In the genomic region with DNA sequence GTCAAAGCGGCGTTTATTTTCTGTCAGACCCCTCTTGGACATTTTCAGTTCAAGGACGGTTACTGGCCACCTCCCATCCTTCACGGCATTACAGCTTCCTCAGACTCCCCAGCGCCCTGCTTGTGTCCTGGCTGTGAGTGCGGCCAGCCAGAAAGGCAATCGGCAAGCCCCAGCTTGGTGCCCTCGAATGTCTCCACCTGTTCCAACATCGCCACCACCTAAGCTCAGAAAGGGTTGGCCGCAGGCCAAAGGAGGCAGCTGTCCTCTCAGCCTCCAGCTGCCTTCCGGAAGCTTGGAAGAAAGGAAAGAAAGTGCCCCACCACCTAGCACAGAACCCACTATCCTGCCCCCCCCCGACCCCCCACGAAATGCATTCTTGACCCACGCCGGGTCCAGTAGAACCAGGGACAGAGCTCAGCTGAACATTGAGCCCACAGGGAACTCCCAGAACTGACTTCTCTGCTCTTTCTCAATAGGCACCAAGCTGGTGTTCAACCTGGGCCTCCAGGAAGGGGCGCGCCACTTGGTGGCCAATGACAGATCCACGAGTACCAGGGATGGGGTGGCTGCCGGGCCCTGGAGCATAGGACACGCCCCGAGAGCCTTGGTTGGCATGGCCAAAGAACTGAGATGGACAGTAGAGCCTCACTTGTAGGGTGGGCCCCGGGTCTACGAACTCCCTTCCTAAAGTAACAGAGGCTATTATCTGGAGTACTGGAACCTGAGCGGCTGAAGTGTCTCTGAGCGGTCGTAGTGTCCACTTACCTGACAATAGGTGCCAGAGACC, we compare ENCODE assay signal across 8 mouse cellular contexts. TPM values are rescaled to one million over a fixed set of nuclear protein-coding genes. Genes with fewer than 3 reads are reported as not detected.
DNase-seq lines count a peak whose midpoint lies in the region; ATAC-seq and TF ChIP-seq lines count a peak whose summit lies in the region.

No protein-coding gene starts in this region.

- H3K4me2 ChIP-seq in liver, embryonic 11.5 days, result peak overlapping the region; percentile 74

- 16% methylated on average over 26 of the region's 26 CpGs for WGBS in liver, embryonic 11.5 days
- WGBS in olfactory bulb, adult 2 months, result 5% methylated on average over 26 of the region's 26 CpGs

- H3K9ac ChIP-seq in liver, embryonic 11.5 days (ENCODE audit: low read depth, low read length), result no peak overlapping the region

- no peaks in the 10 kb centered on the region for H3K9me3 ChIP-seq in liver, embryonic 11.5 days (ENCODE audit: control insufficient read depth, low read length)

- intact Hi-C loops in left cerebral cortex, postnatal 4 days (cut with DNase I), result loop anchor here (5.0 to 10.0 kb wide), 6 partner anchors 73 to 968 kb away; no protein-coding TSS in a partner anchor

- TF ChIP-seq CTCF in olfactory bulb, adult 2 months (IDR thresholded peaks at IDR 0.05; ENCODE audit: insufficient read depth, low read depth, low read length), result 0 out of 2 replicates have a peak, but pooled peaks have one; percentile 6

- no peaks in the 10 kb centered on the region for H3K36me3 ChIP-seq in liver, embryonic 11.5 days (ENCODE audit: control insufficient read depth, insufficient read depth, low read length)

- no peak for DNase-seq in liver, embryonic 11.5 days (ENCODE audit: low spot score)
- DNase-seq in liver, result no peak
- peak; percentile 94 to 95 for DNase-seq in cerebellum, postnatal 10 days
- DNase-seq in frontal cortex, postnatal 36 days (ENCODE audit: low spot score in 2 of 2), result peak; percentile 41 to 51
- peak; percentile 92 for DNase-seq in left cerebral cortex, postnatal 4 days
- DNase-seq in T-cell, adult 2 months (ENCODE audit: low spot score), result no peak

- peak; percentile 12; the same call in 1 of the 2 replicates for ATAC-seq in liver, embryonic 11.5 days (replicated peaks; ENCODE audit: low FRiP score)
- ATAC-seq in erythroid progenitor cell, adult 5-6 weeks (replicated peaks; ENCODE audit: low FRiP score, poor library complexity, severe bottlenecking), result no peak

- no peak overlapping the region for H3K27ac ChIP-seq in liver, embryonic 11.5 days (ENCODE audit: low read depth, low read length)
- H3K27ac ChIP-seq in olfactory bulb, adult 2 months (ENCODE audit: insufficient read depth, low read depth, low read length), result peak overlapping the region; percentile 28; the same call in 1 of the 2 replicates

- peaks cover 4% of the 10 kb centered on the region for H3K4me1 ChIP-seq in liver, embryonic 11.5 days (replicated peaks; ENCODE audit: control insufficient read depth, insufficient read depth, low read length)
- peaks cover 16% of the 10 kb centered on the region for H3K4me1 ChIP-seq in olfactory bulb, adult 2 months (ENCODE audit: control insufficient read depth, insufficient read depth, low read length)

- TF ChIP-seq POLR2A in olfactory bulb, adult 2 months (IDR thresholded peaks at IDR 0.05; ENCODE audit: insufficient read depth, low read depth, low read length), result no peak

- peak overlapping the region; percentile 47 for H3K4me3 ChIP-seq in liver, embryonic 11.5 days (ENCODE audit: low read depth, low read length)
- peak overlapping the region; percentile 82 for H3K4me3 ChIP-seq in olfactory bulb, adult 2 months (ENCODE audit: insufficient read depth, low read depth, low read length)

- H3K27me3 ChIP-seq in liver, embryonic 11.5 days (replicated peaks; ENCODE audit: control insufficient read depth, insufficient read depth, low read length), result peaks cover 24% of the 10 kb centered on the region

RNA-seq across cellular contexts. Expression of gene Dner, which starts 1.1 kb away (rescaled TPM):
- polyA plus RNA-seq in liver, embryonic 11.5 days (2014; fragmentation: Nextera tagmentation; extraction: Ambion mirVana), result 0.32 and 0.38 TPM in 2 replicates
- total RNA-seq in left cerebral cortex, postnatal 4 days (2021), result 100 to 1,000 TPM; 280 to 333 TPM
- polyA plus RNA-seq in olfactory bulb, adult 2 months (2012; ENCODE audit: insufficient read depth, insufficient read length, low replicate concordance, missing spikeins), result not detected in 2 replicates
- not detected in 2 replicates for total RNA-seq in erythroid progenitor cell, adult 5-6 weeks (2015; ENCODE audit: low replicate concordance)
- not detected in 2 replicates for total RNA-seq in erythroid progenitor cell, adult 5-6 weeks (2017; ENCODE audit: low replicate concordance)

Comparison
In these comparisons a context has a peak if more than half of its experiments do, and no peak if none do; other contexts are left out.
1. DNase-seq: peak in cerebellum, postnatal 10 days (2 of 2), frontal cortex, postnatal 36 days (2 of 2) and left cerebral cortex, postnatal 4 days (single experiment); none in liver, embryonic 11.5 days (single experiment), liver (single experiment) and T-cell, adult 2 months (single experiment).
2. RNA of gene Dner, which starts 1.1 kb away (total RNA-seq): 280 to 333 TPM in left cerebral cortex, postnatal 4 days; not detected in erythroid progenitor cell, adult 5-6 weeks; every median in the first group is over 100 times any median in the second.